8 mouse cellular contexts compared by ENCODE assay signal in the genomic region with DNA sequence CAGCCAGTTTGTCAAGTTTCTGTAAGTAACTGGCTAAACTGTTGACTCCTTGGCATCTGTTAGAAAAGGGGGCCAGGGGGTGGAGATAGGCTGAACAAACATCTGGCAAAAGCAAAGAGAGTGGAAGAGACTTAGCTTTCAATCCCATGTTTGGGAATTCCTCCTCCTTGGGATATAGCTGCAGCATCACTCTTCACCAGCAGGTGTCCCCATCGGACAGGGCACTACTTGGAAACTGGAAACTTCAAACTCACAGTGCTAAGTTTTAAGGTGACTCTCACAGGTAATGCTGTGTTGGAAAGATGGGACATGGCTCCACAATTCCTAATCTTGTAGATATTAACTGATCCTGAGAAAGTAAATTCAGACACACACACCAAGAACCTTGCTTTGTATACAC. TPM values are rescaled to one million over a fixed set of nuclear protein-coding genes. Genes with fewer than 3 reads are reported as not detected.
DNase-seq lines count a peak whose midpoint lies in the region; ATAC-seq and TF ChIP-seq lines count a peak whose summit lies in the region.
"Had no signal": no experiment of that assay in that cellular context is flagged by ENCODE, and none has a peak within 500 bp of the region (broad histone marks: within the 10 kb centered on the region; RNA-seq: fewer than 3 reads in every experiment).

No protein-coding gene starts in this region.

- DNase-seq in adrenal gland, adult 8-10 months: peak; percentile 31
- DNase-seq in embryo, embryonic 11 days: peak; percentile 54
- peak; percentile 78 for DNase-seq in heart, adult 8-10 months (ENCODE audit: low spot score)
- DNase-seq in large intestine, adult 2 months (ENCODE audit: low read depth, low spot score): peak; percentile 37
- peak; percentile 61 to 82 for DNase-seq in right cerebral cortex, postnatal 10 days (ENCODE audit: low spot score in 2 of 2)

- no peaks in the 10 kb centered on the region for H3K4me1 ChIP-seq in ES-Bruce4 (ENCODE audit: control insufficient read depth, insufficient read depth, low read length)
- no peaks in the 10 kb centered on the region for H3K4me1 ChIP-seq in lung, embryonic 15.5 days
- H3K4me1 ChIP-seq: hindbrain, embryonic 15.5 days had no signal

- TF ChIP-seq POLR2A in ES-Bruce4 (IDR thresholded peaks at IDR 0.05; ENCODE audit: insufficient read depth, low read length): no peak

- H3K4me3 ChIP-seq in ES-Bruce4 (ENCODE audit: low read depth, low read length): no peak overlapping the region
- H3K4me3 ChIP-seq in lung, embryonic 15.5 days: no peak overlapping the region
- H3K4me3 ChIP-seq: hindbrain, embryonic 15.5 days had no signal

- H3K36me3 ChIP-seq in ES-Bruce4 (ENCODE audit: control insufficient read depth, insufficient read depth, low read length, poor library complexity, severe bottlenecking): peaks cover 2% of the 10 kb centered on the region
- peaks cover 15% of the 10 kb centered on the region for H3K36me3 ChIP-seq in lung, embryonic 15.5 days
- H3K36me3 ChIP-seq: hindbrain, embryonic 15.5 days had no signal

- TF ChIP-seq EP300 in ES-Bruce4 (IDR thresholded peaks at IDR 0.05; ENCODE audit: insufficient read depth, low read depth, low read length): no peak

- H3K4me2 ChIP-seq in lung, embryonic 15.5 days: no peak overlapping the region
- H3K4me2 ChIP-seq: hindbrain, embryonic 15.5 days had no signal

- no peak overlapping the region for H3K9ac ChIP-seq in ES-Bruce4 (ENCODE audit: low read depth, poor library complexity, severe bottlenecking)
- no peak overlapping the region for H3K9ac ChIP-seq in lung, embryonic 15.5 days
- H3K9ac ChIP-seq: hindbrain, embryonic 15.5 days had no signal

- H3K27me3 ChIP-seq in ES-Bruce4 (ENCODE audit: control insufficient read depth, insufficient read depth, low read length, poor library complexity, severe bottlenecking): no peaks in the 10 kb centered on the region
- H3K27me3 ChIP-seq in lung, embryonic 15.5 days: no peaks in the 10 kb centered on the region
- H3K27me3 ChIP-seq: hindbrain, embryonic 15.5 days had no signal

- H3K27ac ChIP-seq in ES-Bruce4 (ENCODE audit: insufficient read depth, low read length): no peak overlapping the region
- H3K27ac ChIP-seq in lung, embryonic 15.5 days: no peak overlapping the region
- H3K27ac ChIP-seq: hindbrain, embryonic 15.5 days had no signal

- ATAC-seq in lung, embryonic 15.5 days (ENCODE audit: borderline replicate concordance, extremely low read depth, low FRiP score, low TSS enrichment): peak; percentile 23; the same call in 1 of the 2 replicates

- H3K9me3 ChIP-seq in ES-Bruce4 (replicated peaks; ENCODE audit: control insufficient read depth, insufficient read depth, low read length, poor library complexity, severe bottlenecking): no peaks in the 10 kb centered on the region
- H3K9me3 ChIP-seq in lung, embryonic 15.5 days: no peaks in the 10 kb centered on the region
- H3K9me3 ChIP-seq: hindbrain, embryonic 15.5 days had no signal

- WGBS in large intestine, adult 2 months: 3% methylated on average over 1 of the region's 1 CpGs
- 0% methylated on average over 1 of the region's 1 CpGs for WGBS in lung, embryonic 15.5 days

- TF ChIP-seq CTCF in ES-Bruce4 (IDR thresholded peaks at IDR 0.05; ENCODE audit: low read depth, low read length): peak; percentile 57

RNA-seq across cellular contexts. Expression of a gene that starts 46.6 kb away (rescaled TPM):
- 7.2 and 8.7 TPM in 2 replicates for polyA plus RNA-seq in ES-Bruce4 (2011; ENCODE audit: insufficient read depth, insufficient read length, low read depth, missing spikeins)
- total RNA-seq in adrenal gland, adult 8-10 months (2022): 1 to 10 TPM; 5.7 to 6.9 (median 5.8) TPM
- total RNA-seq in heart, adult 8-10 months (2022): 10 to 100 TPM in 2 of 4 experiments, 1 to 10 TPM in 2; 9.1 to 10.7 (median 10.0) TPM
- polyA plus RNA-seq in large intestine, adult 2 months (2012; rRNA removed): 2.6 and 2.7 TPM in 2 replicates
- polyA plus RNA-seq in lung, embryonic 15.5 days (2015; fragmentation: Nextera tagmentation; extraction: Ambion mirVana): 7.0 and 9.0 TPM in 2 replicates

RNA-seq across cellular contexts. Expression of a gene that starts 47.0 kb away (rescaled TPM):
- polyA plus RNA-seq in ES-Bruce4 (2011; ENCODE audit: insufficient read depth, insufficient read length, low read depth, missing spikeins): 31.2 and 37.9 TPM in 2 replicates
- total RNA-seq in adrenal gland, adult 8-10 months (2022): 10 to 100 TPM; 21.8 to 35.5 (median 26.6) TPM
- 10 to 100 TPM in 3 of 4 experiments, 1 to 10 TPM in 1; 9.4 to 16.1 (median 14.2) TPM for total RNA-seq in heart, adult 8-10 months (2022)
- 2.7 and 4.0 TPM in 2 replicates for polyA plus RNA-seq in large intestine, adult 2 months (2012; rRNA removed)
- 9.4 and 11.3 TPM in 2 replicates for polyA plus RNA-seq in lung, embryonic 15.5 days (2015; fragmentation: Nextera tagmentation; extraction: Ambion mirVana)

RNA-seq across cellular contexts. Expression of a gene that starts 55.2 kb away (rescaled TPM):
- polyA plus RNA-seq in ES-Bruce4 (2011; ENCODE audit: insufficient read depth, insufficient read length, low read depth, missing spikeins): 22.1 and 26.9 TPM in 2 replicates
- 1 to 10 TPM; 5.5 to 9.3 (median 6.7) TPM for total RNA-seq in adrenal gland, adult 8-10 months (2022)
- total RNA-seq in heart, adult 8-10 months (2022): 1 to 10 TPM; 1.4 to 2.8 (median 2.1) TPM
- 1.3 and 1.4 TPM in 2 replicates for polyA plus RNA-seq in large intestine, adult 2 months (2012; rRNA removed)
- polyA plus RNA-seq in lung, embryonic 15.5 days (2015; fragmentation: Nextera tagmentation; extraction: Ambion mirVana): 26.3 and 26.7 TPM in 2 replicates

RNA-seq across cellular contexts. Expression of a gene that starts 55.3 kb away (rescaled TPM):
- 27.0 and 31.4 TPM in 2 replicates for polyA plus RNA-seq in ES-Bruce4 (2011; ENCODE audit: insufficient read depth, insufficient read length, low read depth, missing spikeins)
- 10 to 100 TPM in 2 of 4 experiments, 1 to 10 TPM in 2; 5.1 to 11.7 (median 9.6) TPM for total RNA-seq in adrenal gland, adult 8-10 months (2022)
- 1 to 10 TPM; 1.1 to 3.3 (median 2.4) TPM for total RNA-seq in heart, adult 8-10 months (2022)
- 1.9 and 3.7 TPM in 2 replicates for polyA plus RNA-seq in large intestine, adult 2 months (2012; rRNA removed)
- polyA plus RNA-seq in lung, embryonic 15.5 days (2015; fragmentation: Nextera tagmentation; extraction: Ambion mirVana): 22.8 and 23.9 TPM in 2 replicates
